Mouse (Mus musculus): ENCODE results near the gene Ace2. TPM values are rescaled to one million over a fixed set of nuclear protein-coding genes. Genes with fewer than 3 reads are reported as not detected.

Ace2 gene
- polyA plus RNA-seq, 1 experiment = 0.10 TPM

DNA sequence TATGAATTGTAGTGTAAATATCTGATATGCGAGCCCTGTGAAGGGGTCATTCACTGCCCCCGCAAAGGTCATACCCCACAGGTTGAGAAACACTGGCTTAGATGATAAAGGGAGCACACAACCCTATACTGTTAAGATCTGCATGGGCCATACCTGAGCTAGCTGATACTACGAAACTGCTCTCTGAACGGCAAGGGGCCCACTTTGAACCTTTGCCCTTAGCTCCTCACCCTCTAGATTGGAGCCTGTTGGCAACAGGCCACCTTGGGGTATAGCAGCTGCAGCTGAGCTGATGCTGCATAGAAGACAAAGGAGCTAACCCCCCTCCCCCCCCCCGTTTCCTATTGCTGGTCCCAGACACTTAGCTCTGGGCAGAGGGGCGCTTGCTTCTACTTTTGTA, 36.5 kb upstream of the Ace2 start:
- H3K36me3 ChIP-seq (ENCODE audit: control insufficient read depth, insufficient read depth, low read length) = no peaks in the 10 kb centered on the region
- H3K4me1 ChIP-seq (ENCODE audit: control insufficient read depth, insufficient read depth, low read length) = no peaks in the 10 kb centered on the region
- H3K4me3 ChIP-seq (ENCODE audit: control insufficient read depth, low read depth, low read length) = no peak overlapping the region
- H3K27ac ChIP-seq (ENCODE audit: control insufficient read depth, insufficient read depth, low read depth, low read length) = no peak overlapping the region
- no peaks in the 10 kb centered on the region for H3K27me3 ChIP-seq (ENCODE audit: control insufficient read depth, insufficient read depth, low read length)
- TF ChIP-seq POLR2A (IDR thresholded peaks at IDR 0.05; ENCODE audit: control insufficient read depth, low read depth, low read length) (no peak), CTCF (IDR thresholded peaks at IDR 0.05; ENCODE audit: control insufficient read depth, insufficient read depth, insufficient replicate concordance, low read depth, low read length) (no peak)

DNA sequence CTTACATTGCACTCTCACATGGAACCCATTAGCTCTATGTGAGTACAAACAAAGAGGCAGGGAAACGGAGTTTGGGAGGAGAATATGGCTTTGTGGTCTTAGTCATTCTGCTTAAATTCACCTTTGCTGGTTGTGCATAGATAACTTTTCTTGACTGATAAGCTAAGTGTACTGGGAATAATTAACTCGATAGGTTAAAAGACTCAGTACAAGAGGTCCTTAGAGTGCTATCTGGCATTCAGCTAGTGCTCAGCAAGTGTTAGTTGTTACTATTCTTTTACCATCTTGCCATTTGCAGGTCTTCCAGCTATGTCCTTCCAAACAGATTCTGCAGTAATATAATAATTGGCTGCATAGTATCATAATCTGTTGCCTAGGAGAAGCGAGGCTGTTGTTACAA, 28.0 kb upstream of the Ace2 start:
- Histone ChIP-seq H3K36me3 (ENCODE audit: control insufficient read depth, insufficient read depth, low read length) (no peaks in the 10 kb centered on the region), H3K27me3 (ENCODE audit: control insufficient read depth, insufficient read depth, low read length) (no peaks in the 10 kb centered on the region), H3K4me3 (ENCODE audit: control insufficient read depth, low read depth, low read length) (no peak overlapping the region), H3K27ac (ENCODE audit: control insufficient read depth, insufficient read depth, low read depth, low read length) (no peak overlapping the region), H3K4me1 (ENCODE audit: control insufficient read depth, insufficient read depth, low read length) (no peaks in the 10 kb centered on the region)
- TF ChIP-seq CTCF (IDR thresholded peaks at IDR 0.05; ENCODE audit: control insufficient read depth, insufficient read depth, insufficient replicate concordance, low read depth, low read length) = no peak
- TF ChIP-seq POLR2A (IDR thresholded peaks at IDR 0.05; ENCODE audit: control insufficient read depth, low read depth, low read length) = no peak

- TF ChIP-seq CTCF (IDR thresholded peaks at IDR 0.05; ENCODE audit: control insufficient read depth, insufficient read depth, insufficient replicate concordance, low read depth, low read length) (no peak), POLR2A (IDR thresholded peaks at IDR 0.05; ENCODE audit: control insufficient read depth, low read depth, low read length) (no peak)
- Histone ChIP-seq H3K4me3 (ENCODE audit: control insufficient read depth, low read depth, low read length) (no peak overlapping the region), H3K4me1 (ENCODE audit: control insufficient read depth, insufficient read depth, low read length) (no peaks in the 10 kb centered on the region), H3K36me3 (ENCODE audit: control insufficient read depth, insufficient read depth, low read length) (no peaks in the 10 kb centered on the region), H3K27me3 (ENCODE audit: control insufficient read depth, insufficient read depth, low read length) (no peaks in the 10 kb centered on the region), H3K27ac (ENCODE audit: control insufficient read depth, insufficient read depth, low read depth, low read length) (no peak overlapping the region)
Measured at GRCm38 (mm10) chrX:164113744-164114143, 25.4 kb upstream of the Ace2 start.

DNA sequence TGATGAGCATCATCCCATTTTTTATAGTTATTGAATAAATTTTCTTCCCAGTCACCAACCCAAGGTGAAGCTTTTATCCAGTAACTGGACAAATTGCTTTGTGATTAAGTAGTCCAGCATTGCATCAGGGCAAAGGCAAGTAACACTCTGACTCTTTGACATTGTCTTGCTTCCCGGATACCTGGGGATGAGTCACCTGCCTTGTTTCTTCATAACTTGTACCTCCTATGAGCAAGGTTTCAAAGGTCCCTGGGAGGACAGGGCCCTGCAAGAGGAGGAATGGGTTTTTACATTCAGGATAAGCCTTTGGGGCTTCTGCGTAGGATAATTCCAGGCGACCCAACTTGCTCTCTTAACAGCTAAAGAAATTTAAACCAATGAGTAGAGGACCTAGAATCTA, 15.2 kb upstream of the Ace2 start:
- H3K4me3 ChIP-seq (ENCODE audit: control insufficient read depth, low read depth, low read length) = no peak overlapping the region
- no peaks in the 10 kb centered on the region for H3K36me3 ChIP-seq (ENCODE audit: control insufficient read depth, insufficient read depth, low read length)
- TF ChIP-seq CTCF (IDR thresholded peaks at IDR 0.05; ENCODE audit: control insufficient read depth, insufficient read depth, insufficient replicate concordance, low read depth, low read length) = no peak
- TF ChIP-seq POLR2A (IDR thresholded peaks at IDR 0.05; ENCODE audit: control insufficient read depth, low read depth, low read length) = no peak
- no peaks in the 10 kb centered on the region for H3K27me3 ChIP-seq (ENCODE audit: control insufficient read depth, insufficient read depth, low read length)
- H3K27ac ChIP-seq (ENCODE audit: control insufficient read depth, insufficient read depth, low read depth, low read length) = no peak overlapping the region
- H3K4me1 ChIP-seq (ENCODE audit: control insufficient read depth, insufficient read depth, low read length) = no peaks in the 10 kb centered on the region

- Histone ChIP-seq H3K4me1 (ENCODE audit: control insufficient read depth, insufficient read depth, low read length) (no peaks in the 10 kb centered on the region), H3K4me3 (ENCODE audit: control insufficient read depth, low read depth, low read length) (no peak overlapping the region), H3K27ac (ENCODE audit: control insufficient read depth, insufficient read depth, low read depth, low read length) (no peak overlapping the region), H3K36me3 (ENCODE audit: control insufficient read depth, insufficient read depth, low read length) (no peaks in the 10 kb centered on the region), H3K27me3 (ENCODE audit: control insufficient read depth, insufficient read depth, low read length) (no peaks in the 10 kb centered on the region)
- TF ChIP-seq POLR2A (IDR thresholded peaks at IDR 0.05; ENCODE audit: control insufficient read depth, low read depth, low read length) (no peak), CTCF (IDR thresholded peaks at IDR 0.05; ENCODE audit: control insufficient read depth, insufficient read depth, insufficient replicate concordance, low read depth, low read length) (no peak)
Measured at GRCm38 (mm10) chrX:164133531-164133930, 5.6 kb upstream of the Ace2 start.

GRCm38 (mm10) chrX:164135304-164135818, 3.8 kb upstream of the Ace2 start:
- TF ChIP-seq POLR2A (IDR thresholded peaks at IDR 0.05; ENCODE audit: control insufficient read depth, low read depth, low read length) = no peak
- no peak for TF ChIP-seq CTCF (IDR thresholded peaks at IDR 0.05; ENCODE audit: control insufficient read depth, insufficient read depth, insufficient replicate concordance, low read depth, low read length)
- H3K4me3 ChIP-seq (ENCODE audit: control insufficient read depth, low read depth, low read length) = no peak overlapping the region
- H3K27me3 ChIP-seq (ENCODE audit: control insufficient read depth, insufficient read depth, low read length) = no peaks in the 10 kb centered on the region
- no peaks in the 10 kb centered on the region for H3K4me1 ChIP-seq (ENCODE audit: control insufficient read depth, insufficient read depth, low read length)
- no peaks in the 10 kb centered on the region for H3K36me3 ChIP-seq (ENCODE audit: control insufficient read depth, insufficient read depth, low read length)
- no peak overlapping the region for H3K27ac ChIP-seq (ENCODE audit: control insufficient read depth, insufficient read depth, low read depth, low read length)

- TF ChIP-seq CTCF (IDR thresholded peaks at IDR 0.05; ENCODE audit: control insufficient read depth, insufficient read depth, insufficient replicate concordance, low read depth, low read length) (no peak), POLR2A (IDR thresholded peaks at IDR 0.05; ENCODE audit: control insufficient read depth, low read depth, low read length) (no peak)
- Histone ChIP-seq H3K4me3 (ENCODE audit: control insufficient read depth, low read depth, low read length) (no peak overlapping the region), H3K4me1 (ENCODE audit: control insufficient read depth, insufficient read depth, low read length) (no peaks in the 10 kb centered on the region), H3K27ac (ENCODE audit: control insufficient read depth, insufficient read depth, low read depth, low read length) (no peak overlapping the region), H3K27me3 (ENCODE audit: control insufficient read depth, insufficient read depth, low read length) (no peaks in the 10 kb centered on the region), H3K36me3 (ENCODE audit: control insufficient read depth, insufficient read depth, low read length) (no peaks in the 10 kb centered on the region)
Measured at GRCm38 (mm10) chrX:164145463-164146250, 6.5 kb downstream of the Ace2 start.

All from testis, adult 2 months (tissue).